Mouse (Mus musculus) midbrain, postnatal 0 days (tissue): ENCODE data around the gene Bco2. TPM values are rescaled to one million over a fixed set of nuclear protein-coding genes. Genes with fewer than 3 reads are reported as not detected.

ENCODE experiments used
- ATAC-seq: fragments of 200-750 bp; cut with Nextera tagmentation; 2 replicates; pipeline ENCODE4 v1.8.0; 2017; ENCODE audit warnings: moderate number of reproducible peaks, mild to moderate bottlenecking, moderate TSS enrichment, moderate library complexity; ENCODE audit not compliant: low FRiP score
- DNase-seq: peaks from one replicate; pipeline ENCODE4 v3.0.0-alpha.2; 2015; ENCODE audit warnings: low spot score
- H3K27ac ChIP-seq: fragments of 300-500 bp; sonication (generic); 2 replicates; pipeline ENCODE4 v1.5.1; 2014; ENCODE audit warnings: low read depth, mild to moderate bottlenecking, low read length, mixed read lengths
- H3K27me3 ChIP-seq: fragments of 300-500 bp; sonication (generic); 2 replicates; pipeline ENCODE4 v1.6.1; 2014; ENCODE audit warnings: low read length, control low read depth, mixed read lengths; ENCODE audit not compliant: insufficient read depth
- H3K36me3 ChIP-seq: fragments of 300-500 bp; sonication (generic); 2 replicates; pipeline ENCODE4 v1.6.1; 2014; ENCODE audit warnings: low read length, control low read depth, mixed read lengths; ENCODE audit not compliant: insufficient read depth
- H3K4me1 ChIP-seq: fragments of 300-500 bp; sonication (generic); 2 replicates; pipeline ENCODE4 v1.6.1; 2014; ENCODE audit warnings: mild to moderate bottlenecking, control low read depth, antibody characterized with exemption, low read length, mixed read lengths; ENCODE audit not compliant: insufficient read depth
- H3K4me2 ChIP-seq: fragments of 300-500 bp; sonication (generic); 2 replicates; pipeline ENCODE4 v1.6.1; 2014; ENCODE audit warnings: low read depth, mild to moderate bottlenecking, low read length, mixed read lengths; ENCODE audit not compliant: poor library complexity, severe bottlenecking
- H3K4me3 ChIP-seq: fragments of 300-500 bp; sonication (generic); 2 replicates; pipeline ENCODE4 v1.5.1; 2014; ENCODE audit warnings: low read depth, mild to moderate bottlenecking, low read length, moderate library complexity
- H3K9ac ChIP-seq: fragments of 300-500 bp; sonication (generic); replicated peaks from 2 replicates; pipeline ENCODE4 v1.6.1; 2014; ENCODE audit warnings: mild to moderate bottlenecking, low read length, moderate library complexity, mixed read lengths; ENCODE audit not compliant: poor library complexity, severe bottlenecking
- H3K9me3 ChIP-seq: fragments of 300-500 bp; sonication (generic); 2 replicates; pipeline ENCODE4 v1.6.1; 2016; ENCODE audit warnings: low read length, control low read depth
- CTCF ChIP-seq: IDR thresholded peaks from 2 replicates; pipeline ENCODE4 v1.5.1; 2016; ENCODE audit warnings: antibody characterized with exemption, mild to moderate bottlenecking
- WGBS: fragments of 180-500 bp; shearing (Covaris S2); extraction: QIAGEN DNeasy Blood & Tissue Kit; methylation state at CpG from one replicate; pipeline ENCODE4 v1.1.7; 2014; 5-methylcytosine and 5-hydroxymethylcytosine counted together
- polyA plus RNA-seq: library from polyadenylated mRNA; unstranded; fragments of >200 nt; fragmentation: Nextera tagmentation; extraction: Ambion mirVana; gene quantifications from 2 replicates; pipeline ENCODE4 v1.2.1, GENCODE M21; 2015
- total RNA-seq: library from RNA; depleted of rRNA; stranded (reverse); fragments of >200 nt; gene quantifications from 2 replicates; pipeline ENCODE4 v1.2.3, GENCODE M21; 2014

Bco2 gene
- total and polyA plus RNA-seq, 2 experiments from 2014 or later: 0.42 to 0.49 TPM

DNA sequence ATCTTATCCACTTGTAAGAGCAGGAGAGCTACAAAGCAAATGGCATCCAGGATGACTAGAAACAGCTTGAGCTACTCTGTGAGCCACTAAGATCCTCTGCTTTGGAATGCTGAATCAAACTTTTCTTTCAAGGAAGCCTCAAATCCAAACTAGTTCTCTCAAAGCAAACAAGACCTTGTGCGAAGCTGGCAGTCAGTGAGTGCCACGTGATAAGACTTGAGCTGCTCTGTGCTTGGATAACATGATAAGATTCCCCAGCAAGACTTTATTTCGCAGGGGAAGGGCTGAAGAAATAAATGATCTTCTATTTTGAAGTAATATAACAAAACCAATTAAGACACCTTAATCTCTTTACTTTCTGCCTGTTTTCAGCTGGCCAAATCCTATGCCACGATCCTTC lies 11.0 kb upstream of the Bco2 start:
- TF ChIP-seq CTCF: no peak
- H3K36me3 ChIP-seq: no peaks in the 10 kb centered on the region
- DNase-seq (no peak), ATAC-seq (no peak)
- no peaks in the 10 kb centered on the region for H3K9me3 ChIP-seq
- H3K27ac ChIP-seq: no peak overlapping the region
- H3K4me2 ChIP-seq: no peak overlapping the region
- H3K4me3 ChIP-seq: no peak overlapping the region
- no peak overlapping the region for H3K9ac ChIP-seq
- WGBS: 70% methylated on average over 4 of the region's 4 CpGs
- H3K4me1 ChIP-seq: no peaks in the 10 kb centered on the region
- no peaks in the 10 kb centered on the region for H3K27me3 ChIP-seq

DNA sequence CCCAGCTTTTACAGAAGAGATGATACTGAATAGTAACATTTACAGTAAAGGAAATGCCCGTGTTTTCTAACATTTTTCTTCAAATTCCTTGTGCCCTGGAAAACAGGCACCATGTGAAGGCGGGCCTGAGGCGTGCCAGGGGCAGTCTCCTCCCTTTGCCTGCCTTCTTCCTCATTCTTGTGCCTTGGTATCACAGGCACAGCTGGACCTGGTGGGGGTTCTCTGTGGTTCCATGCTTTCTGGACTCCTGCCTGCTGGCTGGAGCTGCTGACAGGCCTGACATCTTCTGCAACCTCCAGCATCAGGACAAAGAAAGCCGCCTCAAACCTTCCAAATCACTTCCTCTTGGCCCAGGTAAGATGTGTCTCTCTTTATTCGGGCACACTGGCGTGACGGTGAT lies 10.2 kb upstream of the Bco2 start:
- Histone ChIP-seq H3K9ac (no peak overlapping the region), H3K27me3 (no peaks in the 10 kb centered on the region), H3K4me1 (no peaks in the 10 kb centered on the region), H3K4me3 (no peak overlapping the region), H3K36me3 (no peaks in the 10 kb centered on the region), H3K9me3 (no peaks in the 10 kb centered on the region), H3K4me2 (no peak overlapping the region), H3K27ac (no peak overlapping the region)
- 71% methylated on average over 7 of the region's 7 CpGs for WGBS
- no peak for TF ChIP-seq CTCF
- ATAC-seq (no peak), DNase-seq (no peak)

DNA sequence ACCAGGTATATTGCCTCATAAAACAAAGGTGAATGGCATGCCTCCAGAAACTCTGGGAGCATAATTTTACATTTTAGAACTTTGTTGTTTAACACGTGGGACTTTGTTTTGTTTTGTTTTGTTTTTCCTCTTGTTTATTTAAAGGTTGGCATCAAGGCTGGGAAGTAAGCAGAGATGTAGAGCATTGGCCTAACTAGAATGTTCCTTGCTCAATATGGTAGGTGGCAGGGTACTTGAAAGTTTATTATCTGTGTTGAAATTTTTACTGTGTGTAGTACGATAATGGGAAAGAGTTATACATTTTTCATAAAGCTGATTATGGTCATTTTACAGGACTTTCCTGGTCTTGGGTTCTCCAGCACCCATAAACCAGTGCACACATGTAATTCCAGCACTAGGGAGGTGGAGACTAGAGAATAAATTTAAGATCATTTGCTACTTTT lies 7.0 kb upstream of the Bco2 start:
- DNase-seq (no peak), ATAC-seq (no peak)
- Histone ChIP-seq H3K4me3 (no peak overlapping the region), H3K4me2 (no peak overlapping the region), H3K27ac (no peak overlapping the region), H3K9me3 (no peaks in the 10 kb centered on the region), H3K36me3 (no peaks in the 10 kb centered on the region), H3K27me3 (no peaks in the 10 kb centered on the region), H3K9ac (no peak overlapping the region), H3K4me1 (no peaks in the 10 kb centered on the region)
- 83% methylated on average over 2 of the region's 2 CpGs for WGBS
- no peak for TF ChIP-seq CTCF

DNA sequence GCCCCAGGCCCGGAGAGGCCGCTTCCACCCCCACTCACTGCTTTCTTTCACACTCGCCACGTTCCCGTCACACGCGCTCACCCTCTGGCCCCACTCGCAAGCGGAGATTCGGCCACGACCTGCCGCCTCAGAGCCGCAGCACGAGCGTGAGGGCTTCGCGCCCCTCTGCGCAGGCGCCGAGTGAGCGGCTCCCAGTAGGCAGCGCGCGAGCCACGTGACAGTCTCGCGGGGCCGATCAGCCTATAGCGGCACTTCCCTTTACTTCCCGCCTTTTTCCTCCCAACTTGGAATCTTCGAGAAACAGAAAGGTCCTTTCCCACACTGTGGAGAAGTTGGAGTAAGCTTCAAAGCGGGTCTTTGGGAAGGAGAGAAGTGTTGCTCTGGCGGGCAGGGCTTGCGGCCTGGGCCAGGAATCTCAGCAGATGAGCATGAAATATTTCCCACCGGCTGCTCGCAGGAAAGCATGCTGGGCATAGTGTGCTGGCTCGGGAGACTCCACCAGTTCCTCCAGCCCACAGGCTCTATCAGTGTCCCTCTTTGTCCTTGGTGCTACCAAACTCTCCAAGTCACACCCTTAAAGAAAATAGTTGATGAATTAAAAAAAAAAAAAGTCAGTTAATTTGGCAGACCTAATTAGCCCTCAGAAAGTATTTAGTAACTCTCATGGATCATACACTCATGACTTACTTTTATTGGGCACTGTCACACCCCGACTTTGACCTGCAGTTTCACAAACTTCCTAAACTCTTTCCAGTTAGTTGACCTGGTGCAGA lies 6.3 kb upstream of the Bco2 start, which contains the start of gene Tex12:
Gene Tex12, minus strand, starts transcription at position 181 of the 773 bp plus-strand sequence.
- Histone ChIP-seq H3K4me1 (no peaks in the 10 kb centered on the region), H3K9ac (no peak within 1 kb of the TSS), H3K27me3 (no peaks in the 10 kb centered on the region), H3K9me3 (no peaks in the 10 kb centered on the region), H3K36me3 (no peaks in the 10 kb centered on the region), H3K4me3 (no peak within 1 kb of the TSS), H3K4me2 (no peak within 1 kb of the TSS), H3K27ac (no peak within 1 kb of the TSS)
- ATAC-seq: no peak
- no peak for TF ChIP-seq CTCF
- WGBS: 90% methylated on average over 38 of the region's 38 CpGs
- DNase-seq: no peak

DNA sequence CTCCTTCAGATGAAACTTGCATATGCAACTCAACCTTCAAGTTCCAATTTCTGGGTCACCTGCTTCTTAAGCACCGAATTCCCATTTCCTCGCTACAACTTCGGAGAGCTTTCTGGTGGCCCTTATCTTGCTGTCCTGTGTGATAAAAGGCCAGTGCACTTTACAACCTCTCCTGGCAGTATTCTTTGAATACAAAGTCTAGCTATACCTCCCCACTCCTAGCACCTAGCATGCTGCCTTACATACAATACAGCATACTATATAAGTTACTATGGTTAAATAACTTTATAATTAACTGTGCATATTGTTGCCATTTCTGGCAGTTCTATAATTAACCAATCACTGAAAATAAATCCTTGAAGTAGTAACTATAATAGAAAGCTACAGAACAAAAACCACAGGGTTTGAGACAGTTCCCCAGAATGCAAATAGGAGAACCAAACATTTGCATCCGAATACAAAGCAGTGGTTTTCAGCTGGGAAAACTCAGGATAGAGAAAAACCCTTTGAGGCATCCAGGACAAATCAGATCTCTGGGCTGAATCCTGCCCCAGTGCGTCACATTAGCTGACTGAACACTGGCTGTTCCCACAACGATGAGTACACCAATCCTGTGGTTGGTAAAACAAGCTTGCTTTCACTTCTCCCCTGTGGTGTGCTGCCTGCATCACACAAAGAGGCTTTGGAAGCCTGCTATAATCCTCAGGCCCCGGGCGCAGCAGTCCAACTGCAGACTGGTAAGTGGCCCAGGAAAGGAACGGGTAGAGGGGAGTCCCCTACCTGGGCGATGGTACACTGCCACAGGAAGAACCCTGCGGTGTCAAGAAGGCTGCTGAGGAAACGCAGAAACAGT lies 514 bp downstream of the Bco2 start, which contains the start of gene Il18:
Gene Il18, plus strand, starts transcription at position 587 of the 853 bp plus-strand sequence.
- ATAC-seq: peak; percentile 94
- Histone ChIP-seq H3K27ac (peak within 1 kb of the TSS; percentile 75), H3K9me3 (no peaks in the 10 kb centered on the region), H3K36me3 (no peaks in the 10 kb centered on the region), H3K4me1 (no peaks in the 10 kb centered on the region), H3K27me3 (no peaks in the 10 kb centered on the region), H3K4me3 (peak within 1 kb of the TSS; percentile 27), H3K4me2 (peak within 1 kb of the TSS; percentile 43), H3K9ac (peak within 1 kb of the TSS; percentile 42; the same call in 1 of the 2 replicates)
- 16% methylated on average over 12 of the region's 12 CpGs for WGBS
- DNase-seq: peak; percentile 88
- TF ChIP-seq CTCF: 0 out of 2 replicates have a peak, but pooled peaks have one; percentile 14
